Mouse (Mus musculus): ENCODE measurements around the gene Birc5.

- TF ChIP-seq RAD21 (IDR thresholded peaks at IDR 0.05; ENCODE audit: low read depth, low read length): no peak; the same call in none of the 2 replicates
- no peak for TF ChIP-seq POLR2A (IDR thresholded peaks at IDR 0.05; ENCODE audit: low read depth, low read length)
- peak; percentile 41; the same call in 1 of the 2 replicates for TF ChIP-seq MYC (IDR thresholded peaks at IDR 0.05; ENCODE audit: low read depth, low read length)
- peak; percentile 98 to 99 for TF ChIP-seq CTCF (conservative IDR thresholded peaks at IDR 0.05 in 1 of 2, IDR thresholded peaks at IDR 0.05 in 1 of 2; ENCODE audit: low read depth in 2 of 2, low read length in 2 of 2)
- no peak for TF ChIP-seq UBTF (IDR thresholded peaks at IDR 0.05; ENCODE audit: low read depth, low read length)
- no peak for TF ChIP-seq ZKSCAN1 (IDR thresholded peaks at IDR 0.05; ENCODE audit: borderline replicate concordance, low read depth, low read length)
- peak; percentile 23; the same call in 1 of the 2 replicates for TF ChIP-seq SIN3A (IDR thresholded peaks at IDR 0.05; ENCODE audit: low read length)
- no peak for TF ChIP-seq ZNF384 (IDR thresholded peaks at IDR 0.05; ENCODE audit: low read depth, low read length)
- peak; percentile 97 for TF ChIP-seq ZC3H11A (IDR thresholded peaks at IDR 0.05; ENCODE audit: low read depth, low read length)
- no peak for TF ChIP-seq EP300 (IDR thresholded peaks at IDR 0.05; ENCODE audit: low read length)
Measured at GRCm38 (mm10) chr11:117870688-117871365, 21.8 kb downstream of the Birc5 start.

Measured in CH12.LX (cell line).